In genomic region chr16:10651804-10652203, GRCm38 (mm10) we compare ENCODE assay signal across 20 mouse cellular contexts.
A peak's percentile ranks its signal among the peaks of the same experiment; 100 is the strongest.
DNase-seq lines count a peak whose midpoint lies in the region; ATAC-seq and TF ChIP-seq lines count a peak whose summit lies in the region.
"Had no signal": no experiment of that assay in that cellular context is flagged by ENCODE, and none has a peak within 500 bp of the region (broad histone marks: within the 10 kb centered on the region; RNA-seq: fewer than 3 reads in every experiment).

No protein-coding gene starts in this region.

- H3K27me3 ChIP-seq in midbrain, embryonic 15.5 days (replicated peaks): no peaks in the 10 kb centered on the region
- H3K27me3 ChIP-seq in midbrain, embryonic 16.5 days (ENCODE audit: control insufficient read depth, insufficient read depth, low read depth, low read length): no peaks in the 10 kb centered on the region
- H3K27me3 ChIP-seq: embryonic facial prominence, embryonic 15.5 days; forebrain, embryonic 15.5 days; heart, embryonic 12.5 days had no signal

- ATAC-seq in midbrain, embryonic 15.5 days (replicated peaks): 0 out of 2 replicates have a peak, but pooled peaks have one; percentile 14
- no peak for ATAC-seq in midbrain, embryonic 16.5 days
- ATAC-seq: activated CD4-positive, CD25-positive, alpha-beta regulatory T cell, adult 4 months; forebrain, embryonic 15.5 days had no signal

- H3K9me3 ChIP-seq in midbrain, embryonic 15.5 days: no peaks in the 10 kb centered on the region
- no peaks in the 10 kb centered on the region for H3K9me3 ChIP-seq in midbrain, embryonic 16.5 days (replicated peaks; ENCODE audit: control insufficient read depth, low read length, poor library complexity, severe bottlenecking)
- H3K9me3 ChIP-seq: embryonic facial prominence, embryonic 15.5 days; forebrain, embryonic 10.5 days; forebrain, embryonic 15.5 days; G1E; heart, embryonic 12.5 days; hindbrain, embryonic 10.5 days had no signal

- no peak overlapping the region for H3K4me3 ChIP-seq in layer of hippocampus, adult 2 months
- no peak overlapping the region for H3K4me3 ChIP-seq in midbrain, embryonic 15.5 days
- no peak overlapping the region for H3K4me3 ChIP-seq in midbrain, embryonic 16.5 days (ENCODE audit: low read depth, low read length)
- H3K4me3 ChIP-seq: embryonic facial prominence, embryonic 15.5 days; erythroblast, embryonic 14.5 days; forebrain, embryonic 10.5 days; forebrain, embryonic 15.5 days; heart, embryonic 12.5 days; hindbrain, embryonic 10.5 days had no signal

- H3K36me3 ChIP-seq in midbrain, embryonic 15.5 days (replicated peaks): no peaks in the 10 kb centered on the region
- no peaks in the 10 kb centered on the region; the same call in 1 of the 2 replicates for H3K36me3 ChIP-seq in midbrain, embryonic 16.5 days (ENCODE audit: control insufficient read depth, insufficient read depth, low read length)
- H3K36me3 ChIP-seq: embryonic facial prominence, embryonic 15.5 days; forebrain, embryonic 10.5 days; forebrain, embryonic 15.5 days; heart, embryonic 12.5 days; hindbrain, embryonic 10.5 days had no signal

- no peak overlapping the region for H3K4me2 ChIP-seq in midbrain, embryonic 15.5 days
- no peak overlapping the region for H3K4me2 ChIP-seq in midbrain, embryonic 16.5 days (ENCODE audit: low read length)
- H3K4me2 ChIP-seq: embryonic facial prominence, embryonic 15.5 days; forebrain, embryonic 15.5 days; heart, embryonic 12.5 days; hindbrain, embryonic 14.5 days had no signal

- no peak for DNase-seq in layer of hippocampus, adult 2 months (ENCODE audit: low spot score in 2 of 2)
- DNase-seq in layer of hippocampus, adult 8-10 months (ENCODE audit: low spot score in 2 of 2): no peak
- peak; percentile 44 for DNase-seq in R1 (ENCODE audit: low read depth, low spot score)
- no peak for DNase-seq in cerebellum, adult 18-20 months
- DNase-seq: adrenal gland, postnatal 14 days; cerebellum, adult 2 months; cerebellum, postnatal 10 days; embryo, embryonic 11 days; gastrocnemius, postnatal 25 days had no signal

- TF ChIP-seq CTCF in layer of hippocampus, adult 2 months (conservative IDR thresholded peaks at IDR 0.05): no peak

- H3K4me1 ChIP-seq in midbrain, embryonic 15.5 days: no peaks in the 10 kb centered on the region; the same call in 1 of the 2 replicates
- H3K4me1 ChIP-seq in midbrain, embryonic 16.5 days (ENCODE audit: control insufficient read depth, insufficient read depth, low read length): peaks cover 12% of the 10 kb centered on the region; the same call in 1 of the 2 replicates

- peak overlapping the region; percentile 76; the same call in 1 of the 2 replicates for H3K27ac ChIP-seq in layer of hippocampus, adult 2 months
- H3K27ac ChIP-seq in midbrain, embryonic 15.5 days: no peak overlapping the region
- no peak overlapping the region for H3K27ac ChIP-seq in midbrain, embryonic 16.5 days (ENCODE audit: low read length)
- H3K27ac ChIP-seq: embryonic facial prominence, embryonic 15.5 days; forebrain, embryonic 10.5 days; forebrain, embryonic 15.5 days; hindbrain, embryonic 10.5 days; hindbrain, embryonic 14.5 days had no signal

- H3K9ac ChIP-seq in midbrain, embryonic 15.5 days: no peak overlapping the region
- H3K9ac ChIP-seq in midbrain, embryonic 16.5 days (ENCODE audit: low read depth, low read length): no peak overlapping the region
- H3K9ac ChIP-seq: embryonic facial prominence, embryonic 15.5 days; forebrain, embryonic 15.5 days; heart, embryonic 12.5 days; hindbrain, embryonic 14.5 days had no signal
